ENCODE assay signal across 22 mouse cellular contexts in the genomic region with DNA sequence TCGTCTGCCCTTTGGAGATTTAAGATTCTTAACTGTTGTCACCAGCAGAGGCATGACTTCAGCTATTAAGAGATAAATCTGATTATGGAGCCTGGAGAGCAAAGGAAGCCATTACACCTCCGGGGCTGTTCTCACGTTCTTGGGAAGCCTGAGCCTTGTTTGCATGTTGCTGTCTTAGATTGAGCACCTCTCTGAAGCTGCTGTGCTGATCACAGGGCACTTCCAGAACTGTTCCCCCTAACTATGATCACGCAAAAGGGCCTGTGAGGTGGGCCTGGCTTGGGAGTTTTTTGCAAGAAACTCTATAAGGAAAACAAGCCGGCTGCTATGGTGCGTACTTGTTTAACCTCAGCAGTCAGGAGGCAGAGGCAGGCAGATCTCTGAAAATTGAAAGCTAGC.
A peak's percentile ranks its signal among the peaks of the same experiment; 100 is the strongest.
DNase-seq lines count a peak whose midpoint lies in the region; ATAC-seq lines count a peak whose summit lies in the region.
"Had no signal": no experiment of that assay in that cellular context is flagged by ENCODE, and none has a peak within 500 bp of the region (broad histone marks: within the 10 kb centered on the region; RNA-seq: fewer than 3 reads in every experiment).

No protein-coding gene starts in this region.

- 0 out of 2 replicates have a peak overlapping the region, but pooled peaks have one; percentile 10 for H3K9ac ChIP-seq in heart, embryonic 13.5 days
- H3K9ac ChIP-seq in lung, embryonic 15.5 days: no peak overlapping the region
- H3K9ac ChIP-seq: embryonic facial prominence, embryonic 13.5 days; embryonic facial prominence, embryonic 15.5 days; forebrain, embryonic 12.5 days had no signal

- WGBS in heart, embryonic 10.5 days: 46% methylated on average over 6 of the region's 6 CpGs
- WGBS in heart, embryonic 13.5 days: 44% methylated on average over 6 of the region's 6 CpGs
- 52% methylated on average over 6 of the region's 6 CpGs for WGBS in lung, embryonic 15.5 days

- H3K4me2 ChIP-seq in heart, embryonic 13.5 days: peak overlapping the region; percentile 16; the same call in 1 of the 2 replicates
- no peak overlapping the region for H3K4me2 ChIP-seq in lung, embryonic 15.5 days
- H3K4me2 ChIP-seq: embryonic facial prominence, embryonic 13.5 days; embryonic facial prominence, embryonic 15.5 days; forebrain, embryonic 12.5 days had no signal

- H3K9me3 ChIP-seq in heart, embryonic 10.5 days: no peaks in the 10 kb centered on the region
- no peaks in the 10 kb centered on the region for H3K9me3 ChIP-seq in heart, embryonic 13.5 days
- no peaks in the 10 kb centered on the region for H3K9me3 ChIP-seq in lung, embryonic 15.5 days
- H3K9me3 ChIP-seq: embryonic facial prominence, embryonic 13.5 days; embryonic facial prominence, embryonic 15.5 days; forebrain, embryonic 10.5 days; forebrain, embryonic 12.5 days had no signal

- H3K4me3 ChIP-seq in heart, embryonic 10.5 days: no peak overlapping the region
- H3K4me3 ChIP-seq in heart, embryonic 13.5 days: no peak overlapping the region
- H3K4me3 ChIP-seq in lung, embryonic 15.5 days: no peak overlapping the region
- H3K4me3 ChIP-seq: embryonic facial prominence, embryonic 13.5 days; embryonic facial prominence, embryonic 15.5 days; erythroblast, embryonic 14.5 days; forebrain, embryonic 10.5 days; forebrain, embryonic 12.5 days had no signal

- no peaks in the 10 kb centered on the region for H3K36me3 ChIP-seq in heart, embryonic 10.5 days
- no peaks in the 10 kb centered on the region for H3K36me3 ChIP-seq in heart, embryonic 13.5 days
- H3K36me3 ChIP-seq in lung, embryonic 15.5 days: no peaks in the 10 kb centered on the region
- H3K36me3 ChIP-seq: embryonic facial prominence, embryonic 13.5 days; embryonic facial prominence, embryonic 15.5 days; forebrain, embryonic 10.5 days; forebrain, embryonic 12.5 days had no signal

- intact Hi-C loops in heart, postnatal 14 days (cut with DNase I): no loop called here
- intact Hi-C loops in heart, postnatal 10 days (cut with DNase I): no loop called here

- ATAC-seq in heart, embryonic 13.5 days (ENCODE audit: extremely low read depth, insufficient number of reproducible peaks, low FRiP score, low TSS enrichment): no peak
- ATAC-seq in lung, embryonic 15.5 days (ENCODE audit: borderline replicate concordance, extremely low read depth, low FRiP score, low TSS enrichment): peak; percentile 23; the same call in 1 of the 2 replicates
- ATAC-seq: forebrain, embryonic 14.5 days had no signal

- H3K4me1 ChIP-seq in heart, embryonic 10.5 days: peaks cover 43% of the 10 kb centered on the region
- H3K4me1 ChIP-seq in heart, embryonic 13.5 days: peaks cover 25% of the 10 kb centered on the region
- peaks cover 45% of the 10 kb centered on the region for H3K4me1 ChIP-seq in lung, embryonic 15.5 days

- peaks cover 22% of the 10 kb centered on the region; the same call in 1 of the 2 replicates for H3K27me3 ChIP-seq in heart, embryonic 10.5 days (ENCODE audit: insufficient read depth, poor library complexity, severe bottlenecking)
- H3K27me3 ChIP-seq in heart, embryonic 13.5 days (replicated peaks): peaks cover 17% of the 10 kb centered on the region
- H3K27me3 ChIP-seq in lung, embryonic 15.5 days: no peaks in the 10 kb centered on the region
- H3K27me3 ChIP-seq: embryonic facial prominence, embryonic 13.5 days; embryonic facial prominence, embryonic 15.5 days had no signal

- H3K27ac ChIP-seq in heart, embryonic 10.5 days: no peak overlapping the region
- H3K27ac ChIP-seq in heart, embryonic 13.5 days (replicated peaks): no peak overlapping the region
- H3K27ac ChIP-seq in lung, embryonic 15.5 days: peak overlapping the region; percentile 60
- H3K27ac ChIP-seq: embryonic facial prominence, embryonic 13.5 days; embryonic facial prominence, embryonic 15.5 days; forebrain, embryonic 10.5 days; forebrain, embryonic 12.5 days had no signal

- peak; percentile 33 for DNase-seq in heart, embryonic 10.5 days (ENCODE audit: low spot score)
- DNase-seq in heart, postnatal 14 days: no peak
- DNase-seq in heart, postnatal 10 days: no peak
- no peak for DNase-seq in lung, postnatal 14 days
- DNase-seq: adrenal gland, adult 2 months; adrenal gland, postnatal 10 days; adrenal gland, postnatal 25 days; cerebellum, adult 11 months; cerebellum, adult 18-20 months; cerebellum, adult 8-10 months; cerebellum, adult 9-11 months; cerebellum, postnatal 14 days; cerebellum, postnatal 36 days; embryo, embryonic 11 days had no signal
